Mouse (Mus musculus): ENCODE measurements around the gene Tenm4.

DNA sequence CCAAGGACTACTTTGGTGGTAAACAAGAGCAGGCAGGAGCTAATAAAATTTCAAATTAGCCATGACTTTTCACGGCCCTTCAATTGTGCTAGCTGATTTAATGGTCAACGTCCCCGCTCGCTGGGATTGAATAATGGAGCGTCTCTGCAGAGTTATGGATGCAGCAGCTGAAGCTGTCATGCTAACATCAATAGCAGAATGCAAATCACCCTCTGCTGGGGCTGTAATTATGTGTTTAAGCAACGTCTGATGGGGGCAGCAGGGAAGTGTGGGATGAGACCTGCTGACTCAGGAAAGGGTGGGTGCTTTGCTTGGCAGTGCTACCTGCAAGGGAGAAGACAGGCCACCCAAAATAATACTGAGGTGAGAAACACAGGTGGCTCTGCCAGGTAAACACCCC lies 649.3 kb downstream of the Tenm4 start:
- TF ChIP-seq CTCF (IDR thresholded peaks at IDR 0.05; ENCODE audit: low read depth), result no peak
- TF ChIP-seq EP300 (IDR thresholded peaks at IDR 0.05; ENCODE audit: low read depth), result no peak

Measured in liver, embryonic 14.5 days (tissue).